Mouse (Mus musculus) kidney, adult 2 months (tissue): ENCODE results near the gene Pgpep1. TPM values are rescaled to one million over a fixed set of nuclear protein-coding genes. Genes with fewer than 3 reads are reported as not detected.

ENCODE experiments used
- DNase-seq: peaks from one replicate; pipeline ENCODE4 v3.0.0; 2021
- H3K27ac ChIP-seq: fragments of 200-500 bp; 2 replicates; pipeline ENCODE4 v1.5.1; 2012; ENCODE audit warnings: low read depth, low read length, control low read depth, inconsistent platforms; ENCODE audit not compliant: insufficient read depth
- H3K27me3 ChIP-seq: fragments of 200-500 bp; replicated peaks from 2 replicates; pipeline ENCODE4 v1.6.1; 2012; ENCODE audit warnings: mild to moderate bottlenecking, moderate library complexity, low read length, inconsistent platforms; ENCODE audit not compliant: control insufficient read depth, insufficient read depth
- H3K36me3 ChIP-seq: fragments of 200-500 bp; 2 replicates; pipeline ENCODE4 v1.6.1; 2012; ENCODE audit warnings: mild to moderate bottlenecking, moderate library complexity, low read length, inconsistent platforms; ENCODE audit not compliant: control insufficient read depth, insufficient read depth
- H3K4me1 ChIP-seq: fragments of 200-500 bp; 2 replicates; pipeline ENCODE4 v1.6.1; 2011; ENCODE audit warnings: low read length; ENCODE audit not compliant: control insufficient read depth, insufficient read depth
- H3K4me3 ChIP-seq: fragments of 200-500 bp; 2 replicates; pipeline ENCODE4 v1.5.1; 2011; ENCODE audit warnings: mild to moderate bottlenecking, low read depth, low read length, control low read depth; ENCODE audit not compliant: insufficient read depth
- CTCF ChIP-seq: fragments of 200-500 bp; conservative IDR thresholded peaks from 2 replicates; pipeline ENCODE4 v1.5.1; 2011; ENCODE audit warnings: low read depth, mild to moderate bottlenecking, control low read depth, low read length, moderate library complexity, mixed read lengths; ENCODE audit not compliant: insufficient read depth, insufficient read length
- POLR2A ChIP-seq: fragments of 200-500 bp; IDR thresholded peaks from one replicate; pipeline ENCODE4 v1.6.1; 2011; ENCODE audit warnings: low read depth, low read length, control low read depth
- WGBS: fragments of 180-500 bp; shearing (Covaris S2); methylation state at CpG from one replicate; pipeline ENCODE4 v1.1.7; 2018; 5-methylcytosine and 5-hydroxymethylcytosine counted together
- polyA plus RNA-seq: library from polyadenylated mRNA; depleted of rRNA; stranded (reverse); fragments of >200 nt; gene quantifications from 2 replicates; pipeline ENCODE4 v1.2.3, GENCODE M21; 2012

Pgpep1 gene
- polyA plus RNA-seq, 1 experiment = 296 TPM

GRCm38 (mm10) chr8:70607898-70608748 is 52.1 kb downstream of the Pgpep1 start:
- peak overlapping the region; percentile 86 for H3K27ac ChIP-seq
- H3K4me3 ChIP-seq = peak overlapping the region; percentile 87
- no peak for TF ChIP-seq POLR2A
- TF ChIP-seq CTCF = no peak
- H3K4me1 ChIP-seq = peaks cover 11% of the 10 kb centered on the region; the same call in 1 of the 2 replicates
- H3K27me3 ChIP-seq = no peaks in the 10 kb centered on the region
- WGBS = 2% methylated on average over 84 of the region's 84 CpGs
- no peaks in the 10 kb centered on the region for H3K36me3 ChIP-seq
- peak; percentile 58 for DNase-seq

- H3K4me3 ChIP-seq = peak overlapping the region; percentile 87
- no peaks in the 10 kb centered on the region for H3K27me3 ChIP-seq
- H3K4me1 ChIP-seq = peaks cover 11% of the 10 kb centered on the region; the same call in 1 of the 2 replicates
- TF ChIP-seq POLR2A = no peak
- 24% methylated on average over 6 of the region's 6 CpGs for WGBS
- H3K36me3 ChIP-seq = no peaks in the 10 kb centered on the region
- no peak for DNase-seq
- H3K27ac ChIP-seq = peak overlapping the region; percentile 30; the same call in 1 of the 2 replicates
These were observed 52.6 kb downstream of the Pgpep1 start for GRCm38 (mm10) chr8:70607603-70607897.

- 44% methylated on average over 18 of the region's 18 CpGs for whole genome bisulfite sequencing
These were observed 53.2 kb downstream of the Pgpep1 start for GRCm38 (mm10) chr8:70606780-70607602.

GRCm38 (mm10) chr8:70605871-70606779 is 54.1 kb downstream of the Pgpep1 start:
- WGBS = 71% methylated on average over 9 of the region's 9 CpGs
- no peak overlapping the region for H3K27ac ChIP-seq
- no peaks in the 10 kb centered on the region for H3K27me3 ChIP-seq
- TF ChIP-seq CTCF (no peak), POLR2A (no peak)
- peaks cover 6% of the 10 kb centered on the region; the same call in 1 of the 2 replicates for H3K4me1 ChIP-seq
- no peak overlapping the region for H3K4me3 ChIP-seq
- DNase-seq = no peak
- H3K36me3 ChIP-seq = no peaks in the 10 kb centered on the region

More at GRCm38 (mm10) chr8:70606780-70607602, 53.2 kb downstream of the Pgpep1 start:
- DNase-seq = peak; percentile 54
- Histone ChIP-seq H3K27me3 (no peaks in the 10 kb centered on the region), H3K4me1 (peaks cover 11% of the 10 kb centered on the region; the same call in 1 of the 2 replicates), H3K36me3 (no peaks in the 10 kb centered on the region), H3K27ac (no peak overlapping the region), H3K4me3 (peak overlapping the region; percentile 87)
- TF ChIP-seq CTCF (no peak), POLR2A (no peak)

GRCm38 (mm10) chr8:70604558-70604957 is 55.6 kb downstream of the Pgpep1 start:
- no peak for TF ChIP-seq CTCF
- no peak for TF ChIP-seq POLR2A
- Histone ChIP-seq H3K36me3 (no peaks in the 10 kb centered on the region), H3K4me3 (no peak overlapping the region), H3K27ac (no peak overlapping the region), H3K27me3 (no peaks in the 10 kb centered on the region), H3K4me1 (peaks cover 5% of the 10 kb centered on the region; the same call in 1 of the 2 replicates)
- WGBS = 78% methylated on average over 7 of the region's 7 CpGs
- DNase-seq = no peak

GRCm38 (mm10) chr8:70602139-70602811 is 57.9 kb downstream of the Pgpep1 start:
- no peak overlapping the region for H3K4me3 ChIP-seq
- H3K4me1 ChIP-seq = no peaks in the 10 kb centered on the region
- no peak overlapping the region for H3K27ac ChIP-seq
- H3K36me3 ChIP-seq = no peaks in the 10 kb centered on the region
- no peaks in the 10 kb centered on the region for H3K27me3 ChIP-seq
- no peak for DNase-seq
- WGBS = 93% methylated on average over 13 of the region's 13 CpGs
- no peak for TF ChIP-seq POLR2A
- no peak for TF ChIP-seq CTCF

- H3K4me3 ChIP-seq = no peak overlapping the region
- DNase-seq = peak; percentile 91
- TF ChIP-seq CTCF (no peak), POLR2A (no peak)
- H3K27me3 ChIP-seq = no peaks in the 10 kb centered on the region
- no peaks in the 10 kb centered on the region for H3K4me1 ChIP-seq
- H3K27ac ChIP-seq = no peak overlapping the region
- H3K36me3 ChIP-seq = no peaks in the 10 kb centered on the region
- 6% methylated on average over 26 of the region's 26 CpGs for WGBS
These were observed 58.9 kb downstream of the Pgpep1 start for GRCm38 (mm10) chr8:70601271-70601649.
